Mouse (Mus musculus): ENCODE results near the gene Tsr3.

- no peak for TF ChIP-seq EP300 (IDR thresholded peaks at IDR 0.05; ENCODE audit: low read depth)
- TF ChIP-seq CTCF (IDR thresholded peaks at IDR 0.05; ENCODE audit: low read depth): no peak
Measured at GRCm38 (mm10) chr17:25256140-25256754, 16.3 kb downstream of the Tsr3 start, which contains the start of gene Baiap3.
